Mouse (Mus musculus): ENCODE data around the gene Incenp. TPM values are rescaled to one million over a fixed set of nuclear protein-coding genes. Genes with fewer than 3 reads are reported as not detected.
A peak's percentile ranks its signal among the peaks of the same experiment; 100 is the strongest.

Gene Incenp
- polyA plus RNA-seq (2015; fragmentation: Nextera tagmentation; extraction: Ambion mirVana): 101 and 118 TPM in 2 replicates

DNA sequence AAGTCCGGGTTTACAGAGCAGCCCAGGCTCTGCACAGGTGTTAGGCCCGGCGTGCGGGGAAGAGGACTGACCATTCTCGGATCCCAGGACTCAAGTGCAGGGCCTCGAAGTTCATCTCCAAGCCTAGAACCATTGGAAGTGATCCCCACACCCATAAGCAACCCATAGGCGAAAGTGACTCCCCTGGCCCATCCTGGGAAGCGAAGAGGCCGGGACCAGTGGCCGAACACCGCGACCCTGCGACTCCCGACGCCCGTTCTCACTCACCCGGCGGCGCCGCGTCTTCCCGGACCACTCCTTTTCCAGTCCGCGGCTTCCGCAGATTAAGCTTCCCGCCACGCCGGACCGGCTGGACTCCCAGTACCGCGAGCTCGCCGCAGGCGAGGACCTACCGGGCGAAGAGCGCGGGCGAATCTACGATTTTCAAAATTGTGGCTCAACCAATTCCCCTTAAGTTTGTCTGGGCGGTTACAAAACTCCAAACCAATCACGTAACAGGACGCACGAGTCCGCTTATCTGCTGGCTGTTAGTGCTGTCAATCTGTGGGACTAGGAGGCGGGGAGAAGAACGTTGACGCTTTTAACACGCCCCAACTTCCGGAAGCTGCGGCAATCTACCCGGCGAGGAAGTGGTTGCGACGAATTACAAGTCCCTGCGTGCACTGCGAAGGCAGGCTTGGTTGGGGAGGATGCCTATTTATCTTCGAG is at the start of gene Incenp:
TSS of gene Incenp (minus strand) at position 480 of the 708 bp plus-strand sequence.
- WGBS: under 1% methylated on average over 58 of the region's 58 CpGs
- peaks cover 20% of the 10 kb centered on the region for H3K4me1 ChIP-seq
- ATAC-seq (ENCODE audit: insufficient number of reproducible peaks, insufficient read depth, low FRiP score, low TSS enrichment, low read depth): peak; percentile 94

DNA sequence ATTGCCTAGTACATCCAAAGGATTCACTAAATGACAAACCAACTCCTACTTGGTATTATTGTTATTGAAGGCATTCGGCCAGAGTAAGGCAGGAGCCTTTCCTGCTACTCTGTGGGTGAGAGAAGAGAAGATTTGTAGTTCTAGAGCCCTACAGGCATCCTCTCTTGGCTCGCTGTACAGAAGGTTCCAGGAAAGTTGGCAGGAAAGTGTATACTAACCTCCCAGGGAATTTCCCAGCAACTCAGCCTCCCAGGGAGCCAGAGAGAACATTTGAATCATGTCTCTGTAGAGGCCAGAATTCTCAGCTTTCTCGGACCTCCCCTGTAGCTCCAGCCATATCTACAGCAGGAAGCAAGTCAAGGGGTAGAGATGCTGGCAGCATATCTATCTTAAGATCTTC is 47.6 kb upstream of the Incenp start:
- Histone ChIP-seq H3K9me3 (peaks cover 7% of the 10 kb centered on the region; the same call in 1 of the 2 replicates), H3K27me3 (no peaks in the 10 kb centered on the region), H3K27ac (no peak overlapping the region), H3K9ac (no peak overlapping the region), H3K4me1 (peaks cover 21% of the 10 kb centered on the region), H3K36me3 (no peaks in the 10 kb centered on the region), H3K4me3 (no peak overlapping the region), H3K4me2 (no peak overlapping the region)
- WGBS: 74% methylated on average over 3 of the region's 3 CpGs
- ATAC-seq (ENCODE audit: insufficient number of reproducible peaks, insufficient read depth, low FRiP score, low TSS enrichment, low read depth): no peak

More for the DNA sequence above, at the start of gene Incenp:
- no peaks in the 10 kb centered on the region for H3K9me3 ChIP-seq
- peak within 1 kb of the TSS; percentile 88 for H3K9ac ChIP-seq
- peak within 1 kb of the TSS; percentile 87 for H3K4me3 ChIP-seq
- H3K27me3 ChIP-seq: no peaks in the 10 kb centered on the region
- H3K4me2 ChIP-seq: peak within 1 kb of the TSS; percentile 78
- peak within 1 kb of the TSS; percentile 89 for H3K27ac ChIP-seq
- peaks cover 16% of the 10 kb centered on the region for H3K36me3 ChIP-seq

DNA sequence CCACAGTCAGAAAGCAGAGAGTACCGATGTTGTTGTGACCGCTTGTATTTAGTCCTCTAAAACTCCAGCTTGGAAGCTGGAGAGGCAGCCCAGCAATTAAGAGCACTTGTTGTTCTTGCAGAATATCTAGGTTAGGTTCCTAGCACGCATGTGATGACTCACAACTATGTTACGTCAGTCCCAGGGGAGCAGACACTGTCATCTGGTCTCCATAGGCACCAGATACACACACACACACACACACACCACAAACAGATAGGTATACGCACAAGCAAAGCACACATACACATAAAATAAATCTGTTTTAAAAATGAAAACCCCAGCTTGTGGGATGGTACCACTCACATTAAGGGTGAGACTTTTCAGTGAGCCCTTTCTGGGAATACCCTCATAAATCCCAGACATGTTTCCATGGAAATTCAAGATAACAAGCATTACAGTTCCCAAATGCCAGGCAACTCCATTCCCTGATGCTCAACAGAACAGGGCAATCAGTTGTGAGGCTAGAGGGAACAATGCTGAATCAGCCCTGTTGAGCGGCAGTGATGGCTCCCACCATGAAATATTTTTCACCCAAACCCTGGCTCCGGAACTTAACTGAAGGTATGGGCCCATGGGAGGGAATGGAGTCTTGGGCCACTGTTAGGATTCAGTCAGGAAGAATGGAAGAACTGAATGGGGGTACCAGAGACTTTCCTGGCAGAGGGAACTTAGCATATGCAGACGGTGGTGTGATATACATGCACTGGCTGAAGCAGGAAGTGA is 46.6 kb upstream of the Incenp start:
- no peak for ATAC-seq (ENCODE audit: insufficient number of reproducible peaks, insufficient read depth, low FRiP score, low TSS enrichment, low read depth)
- H3K4me1 ChIP-seq: peaks cover 21% of the 10 kb centered on the region
- 89% methylated on average over 8 of the region's 8 CpGs for WGBS
- peaks cover 7% of the 10 kb centered on the region; the same call in 1 of the 2 replicates for H3K9me3 ChIP-seq
- no peak overlapping the region for H3K27ac ChIP-seq
- no peaks in the 10 kb centered on the region for H3K27me3 ChIP-seq
- no peak overlapping the region for H3K9ac ChIP-seq
- no peak overlapping the region for H3K4me2 ChIP-seq
- H3K36me3 ChIP-seq: no peaks in the 10 kb centered on the region
- H3K4me3 ChIP-seq: no peak overlapping the region

DNA sequence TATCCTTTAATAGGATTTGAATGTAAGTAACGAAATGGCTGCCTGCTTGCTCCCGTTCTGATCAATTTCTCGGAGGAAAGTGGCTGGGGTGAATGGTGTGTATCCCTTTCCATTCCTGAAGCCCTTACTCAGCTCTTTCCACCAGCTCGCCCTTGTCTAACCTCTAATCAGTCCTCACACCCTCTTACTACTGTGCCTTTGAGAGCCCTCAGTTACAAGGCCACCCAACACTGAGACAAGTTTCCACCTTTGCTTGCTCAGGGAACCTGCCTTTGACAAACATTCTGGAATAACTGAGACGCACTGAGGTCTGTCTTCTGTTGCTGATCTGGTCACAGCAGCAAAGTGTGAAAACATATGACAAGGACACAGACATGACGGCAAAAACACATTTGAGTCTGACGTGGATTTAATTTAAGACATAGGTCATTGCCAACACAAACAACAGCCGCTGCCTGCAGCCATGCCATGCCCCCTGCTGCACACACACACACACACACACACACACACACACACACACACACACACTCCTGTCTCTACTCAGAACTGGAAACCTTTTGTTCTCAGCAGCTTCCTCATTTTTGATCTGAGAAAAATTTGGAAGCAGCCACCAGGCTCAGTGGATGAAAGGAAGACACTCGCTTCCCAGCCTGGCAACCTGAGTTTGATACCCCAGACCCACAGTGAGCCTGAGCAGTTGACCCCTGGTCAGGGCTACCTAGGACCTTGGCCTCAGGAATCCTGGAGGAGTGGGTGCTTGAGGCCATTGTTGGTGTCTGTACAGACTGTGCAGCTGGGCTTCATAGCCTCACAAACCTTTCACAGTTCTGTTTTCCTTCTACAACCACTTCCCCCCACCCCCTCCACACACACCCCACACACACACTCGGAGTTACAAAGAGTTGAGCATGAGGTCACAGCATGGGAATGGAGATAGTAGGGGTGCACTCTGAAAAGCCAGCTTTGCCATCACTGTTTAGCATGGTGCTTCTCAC is 43.5 kb upstream of the Incenp start:
- H3K9me3 ChIP-seq: no peaks in the 10 kb centered on the region
- 45% methylated on average over 10 of the region's 10 CpGs for WGBS
- H3K27me3 ChIP-seq: no peaks in the 10 kb centered on the region
- no peak overlapping the region for H3K4me2 ChIP-seq
- no peak overlapping the region; the same call in 1 of the 2 replicates for H3K27ac ChIP-seq
- ATAC-seq (ENCODE audit: insufficient number of reproducible peaks, insufficient read depth, low FRiP score, low TSS enrichment, low read depth): no peak
- H3K36me3 ChIP-seq: no peaks in the 10 kb centered on the region
- no peak overlapping the region for H3K9ac ChIP-seq
- H3K4me1 ChIP-seq: peaks cover 27% of the 10 kb centered on the region
- H3K4me3 ChIP-seq: no peak overlapping the region

DNA sequence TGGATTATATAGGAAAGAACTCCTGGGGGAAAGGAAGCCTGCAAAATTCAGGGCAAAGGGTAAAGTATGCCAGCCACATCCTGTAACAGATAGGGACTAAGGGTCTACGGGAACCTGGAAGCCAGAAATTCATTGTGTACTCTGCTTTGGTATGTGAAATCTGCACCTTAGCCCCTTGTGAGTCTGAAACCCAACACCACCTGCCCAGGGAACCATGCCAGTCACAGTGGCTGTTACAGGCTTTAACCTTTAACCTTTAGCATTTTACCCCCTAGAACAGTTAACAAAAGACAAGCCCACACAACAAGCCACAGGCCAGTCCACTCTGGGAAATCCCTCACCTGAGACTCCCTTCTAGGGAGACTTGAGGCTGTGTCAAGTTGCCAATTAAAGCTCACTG is 42.5 kb upstream of the Incenp start:
- Histone ChIP-seq H3K4me3 (no peak overlapping the region), H3K27ac (no peak overlapping the region), H3K36me3 (no peaks in the 10 kb centered on the region), H3K4me2 (no peak overlapping the region), H3K9ac (no peak overlapping the region), H3K4me1 (peaks cover 27% of the 10 kb centered on the region), H3K9me3 (no peaks in the 10 kb centered on the region), H3K27me3 (no peaks in the 10 kb centered on the region)
- no peak for ATAC-seq (ENCODE audit: insufficient number of reproducible peaks, insufficient read depth, low FRiP score, low TSS enrichment, low read depth)
- WGBS: 20% methylated on average over 1 of the region's 1 CpGs

DNA sequence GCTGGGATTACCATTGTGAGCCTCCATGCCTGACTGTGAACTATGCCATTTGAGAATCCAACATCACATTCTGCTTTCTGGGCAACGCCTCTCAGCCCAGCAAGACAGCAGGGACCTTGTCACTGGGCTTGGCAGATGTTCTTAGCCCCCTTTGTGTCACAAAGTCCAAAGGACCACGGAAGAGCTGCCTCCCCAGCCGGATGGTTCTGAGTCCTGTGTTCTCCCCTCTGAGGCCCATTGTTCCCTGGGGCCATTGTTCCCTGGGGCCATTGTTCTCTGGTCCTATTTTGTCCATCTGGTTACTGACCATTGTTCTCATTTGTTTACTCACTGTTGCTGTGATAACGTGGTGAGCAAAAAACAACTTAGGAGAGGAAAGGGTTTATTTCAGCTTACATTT is 41.6 kb upstream of the Incenp start:
- 20% methylated on average over 4 of the region's 4 CpGs for WGBS
- ATAC-seq (ENCODE audit: insufficient number of reproducible peaks, insufficient read depth, low FRiP score, low TSS enrichment, low read depth): no peak
- H3K27ac ChIP-seq: no peak overlapping the region

DNA sequence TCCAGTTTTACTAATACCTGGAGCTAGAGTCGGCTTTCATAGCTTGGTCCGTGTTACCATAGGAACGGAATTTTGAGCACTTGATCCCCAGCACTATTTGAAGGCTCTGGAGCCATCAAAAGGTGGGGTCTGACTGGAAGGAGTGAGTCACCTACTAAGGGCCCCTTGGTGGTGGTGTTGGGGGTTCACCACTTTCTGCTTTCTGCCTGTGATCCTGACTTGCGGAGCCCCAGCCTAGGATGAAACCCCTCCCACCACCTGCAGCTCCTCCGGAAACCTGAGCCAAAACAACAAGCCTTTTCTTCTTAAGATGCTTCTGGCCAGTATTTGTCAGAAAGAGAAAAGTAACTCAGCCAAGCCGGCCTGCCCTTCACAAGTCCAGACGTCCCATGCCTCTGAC is 40.5 kb upstream of the Incenp start:
- Histone ChIP-seq H3K27ac (no peak overlapping the region), H3K9me3 (no peaks in the 10 kb centered on the region), H3K4me2 (no peak overlapping the region), H3K9ac (no peak overlapping the region), H3K36me3 (no peaks in the 10 kb centered on the region), H3K27me3 (no peaks in the 10 kb centered on the region), H3K4me3 (no peak overlapping the region), H3K4me1 (peaks cover 28% of the 10 kb centered on the region)
- 37% methylated on average over 7 of the region's 7 CpGs for WGBS
- ATAC-seq (ENCODE audit: insufficient number of reproducible peaks, insufficient read depth, low FRiP score, low TSS enrichment, low read depth): no peak

More for the DNA sequence above, 41.6 kb upstream of the Incenp start:
- Histone ChIP-seq H3K9ac (no peak overlapping the region), H3K9me3 (no peaks in the 10 kb centered on the region), H3K36me3 (no peaks in the 10 kb centered on the region), H3K4me2 (no peak overlapping the region), H3K4me3 (no peak overlapping the region), H3K4me1 (peaks cover 30% of the 10 kb centered on the region), H3K27me3 (no peaks in the 10 kb centered on the region)

DNA sequence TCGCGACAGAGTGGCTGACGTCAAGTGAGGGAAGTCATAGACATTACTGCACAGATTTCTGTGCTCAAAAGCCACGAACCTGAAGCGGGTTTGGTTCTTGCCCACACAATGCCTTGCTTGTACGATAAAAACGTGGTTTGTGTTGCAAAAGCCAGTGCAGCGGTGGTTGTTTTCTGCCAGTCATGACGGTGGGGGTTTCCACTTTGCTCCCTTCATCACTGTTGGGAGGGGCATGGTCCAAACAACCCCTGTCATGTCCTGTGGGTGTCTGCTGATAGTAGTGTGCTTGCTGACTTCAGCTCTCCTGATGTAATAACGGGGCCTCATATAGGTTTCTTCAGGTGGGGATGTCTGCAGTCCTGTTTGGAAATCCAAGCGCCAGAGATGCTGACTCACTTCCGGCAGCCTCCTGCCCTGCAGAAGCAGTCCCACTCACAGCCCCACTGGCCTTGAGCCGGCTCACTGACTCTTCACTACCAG is 39.5 kb upstream of the Incenp start:
- H3K9me3 ChIP-seq: no peaks in the 10 kb centered on the region
- H3K27me3 ChIP-seq: no peaks in the 10 kb centered on the region
- ATAC-seq (ENCODE audit: insufficient number of reproducible peaks, insufficient read depth, low FRiP score, low TSS enrichment, low read depth): no peak
- 65% methylated on average over 13 of the region's 13 CpGs for WGBS
- H3K27ac ChIP-seq: no peak overlapping the region
- H3K9ac ChIP-seq: no peak overlapping the region
- no peak overlapping the region for H3K4me2 ChIP-seq
- H3K4me3 ChIP-seq: no peak overlapping the region
- no peaks in the 10 kb centered on the region for H3K36me3 ChIP-seq
- H3K4me1 ChIP-seq: peaks cover 21% of the 10 kb centered on the region

DNA sequence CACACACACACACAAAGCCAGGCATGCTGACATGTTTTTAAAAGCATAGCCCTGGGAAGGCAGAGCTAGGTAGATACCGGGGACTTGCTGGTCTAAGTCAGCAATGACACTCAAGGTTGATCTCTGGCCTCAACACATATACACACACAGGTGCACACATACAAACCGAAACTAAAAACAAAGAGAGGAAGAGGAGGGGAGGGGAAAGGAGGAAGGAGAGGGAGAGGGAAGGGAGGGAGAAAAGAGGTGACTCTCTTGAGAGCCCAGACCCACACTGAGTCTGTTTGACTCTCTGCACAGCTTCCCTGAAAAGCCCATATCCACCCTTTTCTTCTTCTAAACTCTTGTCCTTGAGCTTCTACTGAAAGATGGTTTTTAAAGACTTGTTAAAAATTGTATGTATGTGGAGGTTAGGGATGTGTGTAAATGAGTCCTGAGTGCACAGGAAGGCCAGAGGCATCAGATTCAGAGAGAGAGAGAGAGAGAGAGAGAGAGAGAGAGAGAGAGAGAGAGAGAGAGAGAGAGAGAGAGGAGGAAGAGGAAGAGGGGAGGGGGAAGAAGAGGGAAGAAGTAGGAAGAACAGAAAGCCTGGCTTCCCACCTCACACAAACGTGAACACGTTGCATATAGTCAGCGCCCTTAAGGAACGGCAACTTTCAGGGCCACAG is 38.9 kb upstream of the Incenp start:
- ATAC-seq (ENCODE audit: insufficient number of reproducible peaks, insufficient read depth, low FRiP score, low TSS enrichment, low read depth): no peak
- H3K9ac ChIP-seq: no peak overlapping the region
- no peaks in the 10 kb centered on the region for H3K9me3 ChIP-seq
- H3K36me3 ChIP-seq: no peaks in the 10 kb centered on the region
- H3K27ac ChIP-seq: no peak overlapping the region
- peaks cover 17% of the 10 kb centered on the region for H3K4me1 ChIP-seq
- 65% methylated on average over 6 of the region's 6 CpGs for WGBS
- no peak overlapping the region for H3K4me3 ChIP-seq
- no peak overlapping the region for H3K4me2 ChIP-seq
- no peaks in the 10 kb centered on the region for H3K27me3 ChIP-seq

DNA sequence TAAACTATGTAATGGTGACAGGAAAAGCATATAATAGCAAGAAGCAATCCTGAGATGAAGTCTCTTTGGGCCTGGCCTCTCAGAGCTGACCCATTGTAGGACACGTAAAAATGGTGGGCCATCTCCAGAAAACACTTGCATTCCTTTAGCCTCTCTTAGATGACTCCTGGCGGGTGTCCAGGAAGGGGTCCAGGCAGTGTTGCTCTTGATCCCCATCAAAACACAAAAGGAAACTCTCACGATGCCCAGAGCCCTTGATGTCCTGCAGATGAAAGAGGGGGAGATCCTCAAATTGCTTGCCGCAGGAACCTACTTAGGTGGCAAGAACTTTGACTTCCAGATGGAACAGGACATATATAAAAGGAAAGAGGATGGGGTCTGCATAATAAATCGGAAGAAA is 38.1 kb upstream of the Incenp start:
- no peaks in the 10 kb centered on the region for H3K9me3 ChIP-seq
- peaks cover 9% of the 10 kb centered on the region for H3K4me1 ChIP-seq
- no peak for ATAC-seq (ENCODE audit: insufficient number of reproducible peaks, insufficient read depth, low FRiP score, low TSS enrichment, low read depth)
- no peak overlapping the region for H3K4me2 ChIP-seq
- H3K9ac ChIP-seq: no peak overlapping the region
- H3K36me3 ChIP-seq: no peaks in the 10 kb centered on the region
- H3K4me3 ChIP-seq: no peak overlapping the region
- 77% methylated on average over 5 of the region's 5 CpGs for WGBS
- H3K27me3 ChIP-seq: no peaks in the 10 kb centered on the region
- H3K27ac ChIP-seq: no peak overlapping the region

DNA sequence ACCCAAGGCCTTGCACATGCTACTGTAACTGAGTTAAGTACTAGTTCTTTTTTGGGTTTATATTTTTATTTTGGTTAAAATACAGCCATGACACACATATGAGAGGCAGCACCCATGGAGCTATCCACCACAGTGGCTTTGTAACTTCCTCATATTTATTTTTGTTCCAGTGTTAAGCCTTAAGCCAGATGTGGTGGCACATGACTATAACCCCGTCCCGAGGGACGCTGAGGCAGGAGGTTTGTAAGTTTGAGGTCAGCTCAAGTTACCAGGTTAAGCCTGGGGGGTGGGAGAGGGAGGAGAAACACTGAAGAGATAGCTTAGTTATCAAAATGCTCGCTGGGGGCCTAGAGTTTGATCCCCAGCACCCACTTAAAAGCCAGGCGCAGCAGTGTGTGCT is 37.2 kb upstream of the Incenp start:
- peaks cover 9% of the 10 kb centered on the region for H3K4me1 ChIP-seq
- H3K27ac ChIP-seq: no peak overlapping the region
- no peaks in the 10 kb centered on the region for H3K36me3 ChIP-seq
- H3K4me2 ChIP-seq: no peak overlapping the region
- no peak for ATAC-seq (ENCODE audit: insufficient number of reproducible peaks, insufficient read depth, low FRiP score, low TSS enrichment, low read depth)
- no peak overlapping the region for H3K9ac ChIP-seq
- no peak overlapping the region for H3K4me3 ChIP-seq
- no peaks in the 10 kb centered on the region for H3K27me3 ChIP-seq
- H3K9me3 ChIP-seq: no peaks in the 10 kb centered on the region
- 57% methylated on average over 5 of the region's 5 CpGs for WGBS

All from embryonic facial prominence, embryonic 13.5 days (tissue).